Mouse (Mus musculus) megakaryocyte, embryonic 14.5 days (primary cell): ENCODE results near the gene Zer1. TPM values are rescaled to one million over a fixed set of nuclear protein-coding genes. Genes with fewer than 3 reads are reported as not detected.

Experiments
- H3K27me3 ChIP-seq: replicated peaks from 2 replicates; pipeline ENCODE3; 2012; ENCODE audit warnings: inconsistent platforms
- H3K36me3 ChIP-seq: replicated peaks from 2 replicates; pipeline ENCODE3; 2012; ENCODE audit warnings: low read length, inconsistent platforms, mixed read lengths
- H3K4me1 ChIP-seq: 2 replicates; pipeline ENCODE4 v1.6.1; 2012; ENCODE audit warnings: inconsistent platforms
- H3K4me3 ChIP-seq: replicated peaks from 2 replicates; pipeline ENCODE3; 2012; ENCODE audit warnings: moderate library complexity, mild to moderate bottlenecking, inconsistent platforms
- H3K9me3 ChIP-seq: 2 replicates; pipeline ENCODE4 v1.6.1; 2012; ENCODE audit warnings: inconsistent platforms
- FLI1 ChIP-seq: IDR thresholded peaks from 2 replicates; pipeline ENCODE4 v1.6.1; 2012; ENCODE audit warnings: low read length, inconsistent platforms, mixed read lengths
- GATA1 ChIP-seq: IDR thresholded peaks from 3 replicates; pipeline ENCODE4 v1.6.1; 2012; ENCODE audit warnings: mixed read lengths, low read length, inconsistent platforms, borderline replicate concordance
- polyA plus RNA-seq: library from polyadenylated mRNA; stranded (reverse); fragments of >175 nt; gene quantifications from 2 replicates; pipeline ENCODE4 v1.2.3, GENCODE M21; 2012; ENCODE audit warnings: low replicate concordance; ENCODE audit not compliant: insufficient read depth

Zer1 gene
- polyA plus RNA-seq, 1 experiment = 12.2 TPM

- peaks cover 27% of the 10 kb centered on the region for H3K36me3 ChIP-seq
- H3K4me3 ChIP-seq = peak overlapping the region; percentile 96
- H3K9me3 ChIP-seq = no peaks in the 10 kb centered on the region
- peaks cover 49% of the 10 kb centered on the region for H3K4me1 ChIP-seq
- no peaks in the 10 kb centered on the region for H3K27me3 ChIP-seq
- TF ChIP-seq GATA1 (no peak), FLI1 (no peak)
Measured at GRCm38 (mm10) chr2:30067031-30067888, 57.1 kb downstream of the Zer1 start.

- Histone ChIP-seq H3K36me3 (peaks cover 27% of the 10 kb centered on the region), H3K4me3 (peak overlapping the region; percentile 96), H3K27me3 (no peaks in the 10 kb centered on the region), H3K4me1 (peaks cover 59% of the 10 kb centered on the region), H3K9me3 (no peaks in the 10 kb centered on the region)
- no peak for TF ChIP-seq GATA1
- no peak for TF ChIP-seq FLI1
Measured at GRCm38 (mm10) chr2:30066046-30066901, 58.1 kb downstream of the Zer1 start.

DNA sequence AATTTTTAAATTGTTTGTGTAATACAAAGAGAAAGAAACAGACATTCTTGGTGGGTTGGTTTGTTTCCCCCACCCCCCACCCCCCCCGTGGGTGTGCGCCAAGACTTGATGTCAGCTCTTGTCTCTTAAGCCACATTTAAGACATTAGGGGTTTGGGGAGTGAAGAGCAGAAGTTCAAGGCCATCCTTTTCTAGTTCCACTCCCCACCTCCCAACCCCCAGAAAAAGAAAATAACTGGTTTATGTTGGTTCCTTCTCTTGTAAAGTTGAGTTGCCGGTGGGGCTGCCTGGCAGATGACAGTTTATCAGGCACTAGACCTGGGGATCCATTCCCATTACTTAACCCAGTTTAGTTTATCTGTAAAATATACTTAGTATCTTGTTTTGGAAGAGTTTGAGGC, 60.1 kb downstream of the Zer1 start:
- Histone ChIP-seq H3K4me3 (peak overlapping the region; percentile 95), H3K9me3 (no peaks in the 10 kb centered on the region), H3K27me3 (no peaks in the 10 kb centered on the region), H3K4me1 (peaks cover 62% of the 10 kb centered on the region), H3K36me3 (peaks cover 13% of the 10 kb centered on the region)
- TF ChIP-seq FLI1 (no peak), GATA1 (no peak)

GRCm38 (mm10) chr2:30063791-30064190, 60.6 kb downstream of the Zer1 start:
- peaks cover 8% of the 10 kb centered on the region for H3K36me3 ChIP-seq
- peak overlapping the region; percentile 95 for H3K4me3 ChIP-seq
- no peaks in the 10 kb centered on the region for H3K9me3 ChIP-seq
- no peaks in the 10 kb centered on the region for H3K27me3 ChIP-seq
- peaks cover 62% of the 10 kb centered on the region for H3K4me1 ChIP-seq
- TF ChIP-seq FLI1 (no peak), GATA1 (no peak)

DNA sequence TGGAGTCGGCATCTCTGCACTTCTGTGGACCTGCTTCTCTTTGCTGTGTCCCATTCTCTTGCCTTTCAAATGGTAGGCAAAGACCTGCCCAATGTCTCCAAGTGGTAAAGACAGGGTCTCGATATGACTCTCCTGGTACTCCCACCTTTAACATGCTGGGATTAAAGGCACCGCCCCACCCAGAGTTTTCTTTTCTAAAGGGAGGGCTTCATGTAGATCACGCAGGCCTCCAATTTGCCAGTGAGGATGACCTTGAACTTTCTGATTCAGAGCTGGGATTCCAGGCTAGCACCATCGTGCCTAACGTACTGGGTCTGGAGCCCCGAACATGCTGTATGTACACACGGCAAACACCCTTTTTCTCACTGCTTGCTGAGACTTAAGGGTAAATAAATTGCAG, 61.1 kb downstream of the Zer1 start:
- Histone ChIP-seq H3K4me1 (peaks cover 57% of the 10 kb centered on the region), H3K9me3 (no peaks in the 10 kb centered on the region), H3K27me3 (no peaks in the 10 kb centered on the region), H3K36me3 (peaks cover 3% of the 10 kb centered on the region), H3K4me3 (peak overlapping the region; percentile 95)
- TF ChIP-seq GATA1 (no peak), FLI1 (no peak)

DNA sequence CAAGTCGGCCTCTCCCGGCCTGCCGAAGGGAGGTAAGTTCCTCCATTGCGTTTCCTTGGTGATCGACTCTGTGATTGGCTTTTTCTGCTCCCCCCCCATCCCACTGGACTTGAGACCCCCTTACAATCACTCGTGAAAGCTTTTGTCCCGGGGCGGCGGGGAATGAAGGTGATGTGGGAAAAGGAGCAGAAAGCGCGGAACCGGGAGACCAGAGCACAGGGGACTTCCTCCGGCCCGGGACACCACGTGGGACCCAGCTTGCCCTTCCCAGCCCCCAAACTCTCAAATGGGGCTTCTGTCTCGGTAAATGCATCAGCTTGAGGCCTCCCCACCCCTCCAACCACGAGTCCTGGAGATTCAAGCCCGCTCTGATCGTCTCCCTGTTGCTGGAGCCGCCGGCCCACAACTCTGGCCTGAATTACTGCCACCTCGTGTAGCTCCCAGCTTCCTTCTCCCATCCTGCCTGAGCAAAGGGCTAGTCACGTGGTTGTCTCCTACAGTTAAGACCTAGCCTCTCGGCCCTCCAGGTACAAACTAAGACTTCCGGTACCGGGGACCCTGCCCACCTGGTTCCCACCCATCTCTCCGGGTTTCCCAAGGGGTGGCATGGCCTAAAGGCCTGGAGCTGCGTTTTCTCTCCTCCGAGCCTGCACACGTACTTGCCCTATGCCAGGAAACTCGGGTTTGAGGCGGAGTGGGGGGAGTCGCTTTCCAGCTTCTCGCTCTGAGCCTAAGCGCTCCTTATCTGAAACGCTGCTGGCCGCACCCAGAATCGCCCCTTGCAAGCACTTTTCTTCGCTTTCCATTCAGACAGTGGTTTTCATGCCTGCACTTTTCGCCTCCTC, 61.9 kb downstream of the Zer1 start:
- no peaks in the 10 kb centered on the region for H3K27me3 ChIP-seq
- H3K4me1 ChIP-seq = peaks cover 52% of the 10 kb centered on the region
- H3K4me3 ChIP-seq = peak overlapping the region; percentile 95
- H3K9me3 ChIP-seq = no peaks in the 10 kb centered on the region
- H3K36me3 ChIP-seq = no peaks in the 10 kb centered on the region
- no peak for TF ChIP-seq GATA1
- TF ChIP-seq FLI1 = no peak

- peak overlapping the region; percentile 95 for H3K4me3 ChIP-seq
- H3K9me3 ChIP-seq = no peaks in the 10 kb centered on the region
- H3K4me1 ChIP-seq = peaks cover 58% of the 10 kb centered on the region
Measured at GRCm38 (mm10) chr2:30061215-30062166, 62.9 kb downstream of the Zer1 start.

DNA sequence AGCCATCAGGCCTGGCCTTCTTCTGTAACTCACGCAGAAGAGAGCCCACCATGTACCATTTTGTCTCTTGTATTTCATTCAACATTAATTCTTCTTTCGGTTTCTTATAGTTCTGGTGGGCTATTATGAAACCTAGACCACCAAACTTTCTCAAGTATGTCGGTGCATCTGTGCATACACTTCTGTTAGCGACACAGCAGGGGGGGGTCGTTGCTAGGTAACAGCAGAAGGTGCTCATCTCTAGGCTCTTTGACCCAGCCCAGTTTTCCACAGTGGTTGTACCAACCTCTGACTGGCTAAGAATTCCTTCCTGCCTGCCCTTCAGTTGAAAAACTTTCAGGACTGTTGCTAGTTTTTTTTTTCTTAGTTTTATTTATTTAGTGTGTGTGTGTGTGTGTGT, 66.0 kb downstream of the Zer1 start:
- Histone ChIP-seq H3K36me3 (no peaks in the 10 kb centered on the region), H3K27me3 (no peaks in the 10 kb centered on the region), H3K9me3 (no peaks in the 10 kb centered on the region), H3K4me1 (peaks cover 48% of the 10 kb centered on the region), H3K4me3 (no peak overlapping the region)
- TF ChIP-seq FLI1 (no peak), GATA1 (no peak)

More at GRCm38 (mm10) chr2:30061215-30062166, 62.9 kb downstream of the Zer1 start:
- Histone ChIP-seq H3K27me3 (no peaks in the 10 kb centered on the region), H3K36me3 (no peaks in the 10 kb centered on the region)
- TF ChIP-seq FLI1 (no peak), GATA1 (no peak)
